Mouse (Mus musculus): ENCODE measurements around the gene Tas2r143.

Tas2r143 gene

GRCm38 (mm10) chr6:42399938-42400337, at the start of gene Tas2r143:
Tas2r143 (plus strand) TSS chr6:42400238.
- DNase-seq (ENCODE audit: low spot score): no peak

GRCm38 (mm10) chr6:42350968-42351775, 48.9 kb upstream of the Tas2r143 start:
- DNase-seq (ENCODE audit: low spot score): no peak

- no peak for DNase-seq (ENCODE audit: low spot score)
Measured at GRCm38 (mm10) chr6:42351776-42352485, 48.1 kb upstream of the Tas2r143 start.

- DNase-seq (ENCODE audit: low spot score): no peak
Measured at GRCm38 (mm10) chr6:42352486-42352846, 47.6 kb upstream of the Tas2r143 start.

- no peak for DNase-seq (ENCODE audit: low spot score)
Measured at GRCm38 (mm10) chr6:42353180-42353579, 46.9 kb upstream of the Tas2r143 start.

GRCm38 (mm10) chr6:42354076-42355019, 45.7 kb upstream of the Tas2r143 start:
- no peak for DNase-seq (ENCODE audit: low spot score)

- no peak for DNase-seq (ENCODE audit: low spot score)
Measured at GRCm38 (mm10) chr6:42355366-42355765, 44.7 kb upstream of the Tas2r143 start.

GRCm38 (mm10) chr6:42355794-42356600, 44.0 kb upstream of the Tas2r143 start:
- no peak for DNase-seq (ENCODE audit: low spot score)

- DNase-seq (ENCODE audit: low spot score): no peak
Measured at GRCm38 (mm10) chr6:42356913-42357312, 43.1 kb upstream of the Tas2r143 start.

- no peak for DNase-seq (ENCODE audit: low spot score)
Measured at GRCm38 (mm10) chr6:42357901-42358300, 42.1 kb upstream of the Tas2r143 start.

GRCm38 (mm10) chr6:42358901-42359300, 41.1 kb upstream of the Tas2r143 start:
- no peak for DNase-seq (ENCODE audit: low spot score)

- no peak for DNase-seq (ENCODE audit: low spot score)
Measured at GRCm38 (mm10) chr6:42359364-42360147, 40.5 kb upstream of the Tas2r143 start.

- no peak for DNase-seq (ENCODE audit: low spot score)
Measured at GRCm38 (mm10) chr6:42360231-42360840, 39.7 kb upstream of the Tas2r143 start.

GRCm38 (mm10) chr6:42361041-42361895, 38.8 kb upstream of the Tas2r143 start:
- DNase-seq (ENCODE audit: low spot score): no peak

- DNase-seq (ENCODE audit: low spot score): no peak
Measured at GRCm38 (mm10) chr6:42362074-42362473, 38.0 kb upstream of the Tas2r143 start.

GRCm38 (mm10) chr6:42362497-42362896, 37.5 kb upstream of the Tas2r143 start:
- no peak for DNase-seq (ENCODE audit: low spot score)

- no peak for DNase-seq (ENCODE audit: low spot score)
Measured at GRCm38 (mm10) chr6:42362974-42363373, 37.1 kb upstream of the Tas2r143 start.

- no peak for DNase-seq (ENCODE audit: low spot score)
Measured at GRCm38 (mm10) chr6:42364066-42364465, 36.0 kb upstream of the Tas2r143 start.

- DNase-seq (ENCODE audit: low spot score): no peak
Measured at GRCm38 (mm10) chr6:42364607-42365006, 35.4 kb upstream of the Tas2r143 start.
